Mouse (Mus musculus) kidney, postnatal 0 days (tissue): ENCODE measurements at regions not wholly inside any gene's neighbourhood (a gene's known extent, or its start where the extent isn't known, plus 50 kb on each side); places are given as distances from the start of the nearest gene placed in this dataset.

ENCODE experiments used
- ATAC-seq: fragments of 200-750 bp; cut with Nextera tagmentation; replicated peaks from 2 replicates; pipeline ENCODE4 v1.8.0; 2017; ENCODE audit warnings: low read depth, moderate number of reproducible peaks, moderate TSS enrichment, moderate library complexity; ENCODE audit not compliant: low FRiP score
- DNase-seq: peaks from one replicate; pipeline ENCODE4 v3.0.0-alpha.2; 2016; ENCODE audit warnings: low spot score
- H3K27ac ChIP-seq: fragments of 300-500 bp; sonication (generic); 2 replicates; pipeline ENCODE4 v1.5.1; 2014; ENCODE audit warnings: mild to moderate bottlenecking
- H3K27me3 ChIP-seq: fragments of 300-500 bp; sonication (generic); 2 replicates; pipeline ENCODE4 v1.6.1; 2014; ENCODE audit warnings: low read length, mixed read lengths; ENCODE audit not compliant: insufficient read depth
- H3K36me3 ChIP-seq: fragments of 300-500 bp; sonication (generic); 2 replicates; pipeline ENCODE4 v1.6.1; 2014; ENCODE audit warnings: low read length, mixed read lengths; ENCODE audit not compliant: insufficient read depth
- H3K4me1 ChIP-seq: fragments of 300-500 bp; sonication (generic); replicated peaks from 2 replicates; pipeline ENCODE4 v1.6.1; 2014; ENCODE audit warnings: antibody characterized with exemption, low read length, mixed read lengths; ENCODE audit not compliant: insufficient read depth
- H3K4me2 ChIP-seq: fragments of 300-500 bp; sonication (generic); 2 replicates; pipeline ENCODE4 v1.6.1; 2014; ENCODE audit warnings: mild to moderate bottlenecking, low read length, moderate library complexity, mixed read lengths
- H3K4me3 ChIP-seq: fragments of 300-500 bp; sonication (generic); replicated peaks from 2 replicates; pipeline ENCODE4 v1.5.1; 2014; ENCODE audit warnings: low read depth, low read length
- H3K9ac ChIP-seq: fragments of 300-500 bp; sonication (generic); 2 replicates; pipeline ENCODE4 v1.6.1; 2014; ENCODE audit warnings: low read depth, low read length
- H3K9me3 ChIP-seq: fragments of 300-500 bp; sonication (generic); replicated peaks from 2 replicates; pipeline ENCODE4 v1.6.1; 2016; ENCODE audit warnings: low read length, inconsistent platforms, mixed read lengths
- CTCF ChIP-seq: IDR thresholded peaks from 2 replicates; pipeline ENCODE4 v1.5.1; 2016; ENCODE audit warnings: antibody characterized with exemption, low read depth, mild to moderate bottlenecking, moderate library complexity
- WGBS: fragments of 180-500 bp; shearing (Covaris S2); extraction: QIAGEN DNeasy Blood & Tissue Kit; methylation state at CpG from one replicate; pipeline ENCODE4 v1.1.7; 2014; 5-methylcytosine and 5-hydroxymethylcytosine counted together

- Histone ChIP-seq H3K4me2 (no peak overlapping the region), H3K27me3 (no peaks in the 10 kb centered on the region), H3K27ac (no peak overlapping the region), H3K4me3 (no peak overlapping the region), H3K9me3 (no peaks in the 10 kb centered on the region), H3K36me3 (no peaks in the 10 kb centered on the region), H3K9ac (no peak overlapping the region), H3K4me1 (no peaks in the 10 kb centered on the region)
- DNase-seq (no peak), ATAC-seq (no peak)
- no peak for TF ChIP-seq CTCF
- WGBS, result 41% methylated on average over 1 of the region's 1 CpGs
Measured at GRCm38 (mm10) chr2:149625626-149626025, 203.4 kb upstream of the Syndig1 start.

- Histone ChIP-seq H3K4me3 (no peak overlapping the region), H3K27me3 (no peaks in the 10 kb centered on the region), H3K9me3 (no peaks in the 10 kb centered on the region), H3K4me1 (no peaks in the 10 kb centered on the region), H3K4me2 (no peak overlapping the region), H3K9ac (no peak overlapping the region), H3K36me3 (no peaks in the 10 kb centered on the region), H3K27ac (no peak overlapping the region)
- DNase-seq (peak; percentile 57), ATAC-seq (no peak)
- WGBS, result 81% methylated on average over 3 of the region's 3 CpGs
- no peak for TF ChIP-seq CTCF
Measured at GRCm38 (mm10) chr2:149641207-149641606, 187.8 kb upstream of the Syndig1 start.

- ATAC-seq, result no peak
- no peak for DNase-seq
- H3K27me3 ChIP-seq, result no peaks in the 10 kb centered on the region
- H3K9ac ChIP-seq, result no peak overlapping the region
- no peaks in the 10 kb centered on the region for H3K36me3 ChIP-seq
- H3K4me3 ChIP-seq, result no peak overlapping the region
- H3K4me2 ChIP-seq, result no peak overlapping the region
- WGBS, result 25% methylated on average over 2 of the region's 2 CpGs
- H3K9me3 ChIP-seq, result no peaks in the 10 kb centered on the region
- no peak for TF ChIP-seq CTCF
- no peaks in the 10 kb centered on the region for H3K4me1 ChIP-seq
- H3K27ac ChIP-seq, result no peak overlapping the region
Measured at GRCm38 (mm10) chr2:149651829-149652228, 177.2 kb upstream of the Syndig1 start.

GRCm38 (mm10) chr2:149661086-149661485, 167.9 kb upstream of the Syndig1 start:
- Histone ChIP-seq H3K9me3 (no peaks in the 10 kb centered on the region), H3K4me2 (no peak overlapping the region), H3K4me3 (no peak overlapping the region), H3K27ac (no peak overlapping the region), H3K36me3 (no peaks in the 10 kb centered on the region), H3K27me3 (no peaks in the 10 kb centered on the region), H3K9ac (no peak overlapping the region), H3K4me1 (no peaks in the 10 kb centered on the region)
- WGBS, result 82% methylated on average over 5 of the region's 5 CpGs
- no peak for TF ChIP-seq CTCF
- ATAC-seq, result no peak
- DNase-seq, result no peak

GRCm38 (mm10) chr2:149664377-149664776, 164.6 kb upstream of the Syndig1 start:
- DNase-seq, result no peak
- Histone ChIP-seq H3K4me1 (no peaks in the 10 kb centered on the region), H3K9ac (no peak overlapping the region), H3K27me3 (no peaks in the 10 kb centered on the region), H3K27ac (no peak overlapping the region), H3K4me2 (no peak overlapping the region), H3K9me3 (no peaks in the 10 kb centered on the region), H3K36me3 (no peaks in the 10 kb centered on the region), H3K4me3 (no peak overlapping the region)
- no peak for ATAC-seq
- no peak for TF ChIP-seq CTCF

- no peaks in the 10 kb centered on the region for H3K27me3 ChIP-seq
- ATAC-seq (no peak), DNase-seq (no peak)
- H3K9ac ChIP-seq, result no peak overlapping the region
- no peaks in the 10 kb centered on the region for H3K4me1 ChIP-seq
- no peak overlapping the region for H3K4me2 ChIP-seq
- no peaks in the 10 kb centered on the region for H3K36me3 ChIP-seq
- no peak for TF ChIP-seq CTCF
- H3K9me3 ChIP-seq, result no peaks in the 10 kb centered on the region
- 77% methylated on average over 3 of the region's 3 CpGs for WGBS
- H3K27ac ChIP-seq, result no peak overlapping the region
- H3K4me3 ChIP-seq, result no peak overlapping the region
Measured at GRCm38 (mm10) chr2:149666412-149666811, 162.6 kb upstream of the Syndig1 start.

- ATAC-seq (no peak), DNase-seq (no peak)
- no peak for TF ChIP-seq CTCF
- no peaks in the 10 kb centered on the region for H3K9me3 ChIP-seq
- 61% methylated on average over 1 of the region's 1 CpGs for WGBS
- H3K27ac ChIP-seq, result no peak overlapping the region
- no peak overlapping the region for H3K4me2 ChIP-seq
- H3K27me3 ChIP-seq, result no peaks in the 10 kb centered on the region
- no peaks in the 10 kb centered on the region for H3K4me1 ChIP-seq
- no peaks in the 10 kb centered on the region for H3K36me3 ChIP-seq
- no peak overlapping the region for H3K9ac ChIP-seq
- no peak overlapping the region for H3K4me3 ChIP-seq
Measured at GRCm38 (mm10) chr2:149671870-149672269, 157.1 kb upstream of the Syndig1 start.
